Mouse (Mus musculus) adipose tissue, adult 10 weeks (tissue): Measurements from ENCODE around the gene Nxpe3. TPM values are rescaled to one million over a fixed set of nuclear protein-coding genes. Genes with fewer than 3 reads are reported as not detected.

ENCODE experiments used
- polyA plus RNA-seq: library from polyadenylated mRNA; stranded (reverse); fragments of 350-450 nt; fragmentation: Illumina TruSeq; extraction: RNeasy Lipid Tissue Mini Kit (QIAGEN cat#74804); gene quantifications from one replicate; pipeline ENCODE4 v1.2.3, GENCODE M21; 2014; ENCODE audit warnings: low read depth, low replicate concordance

Gene Nxpe3
- polyA plus RNA-seq = 7.7 TPM

GRCm38 (mm10) chr16:55894893-55895650, at the start of gene Nxpe3:
Nxpe3 (minus strand) TSS chr16:55895285.

GRCm38 (mm10) chr16:55934453-55935037, 39.5 kb upstream of the Nxpe3 start, which contains the start of gene Cep97:
Cep97 (minus strand) TSS chr16:55934855.

GRCm38 (mm10) chr16:55838510-55839474, 56.3 kb downstream of the Nxpe3 start, which contains the start of gene Nfkbiz:
Nfkbiz (minus strand) TSS chr16:55838899.

Other genes starting within 250 kb of the Nxpe3 start
- gene Nfkbiz, start 56.4 kb downstream of the Nxpe3 start, polyA plus RNA-seq = 9.4 TPM
- gene Cep97, start 39.6 kb upstream of the Nxpe3 start, polyA plus RNA-seq = 5.7 TPM
- gene Rpl24, start 71.0 kb upstream of the Nxpe3 start, polyA plus RNA-seq = 744 TPM
- gene Zbtb11, start 78.6 kb upstream of the Nxpe3 start, polyA plus RNA-seq = 11.5 TPM
- 98.6 TPM for gene Pcnp, start 134.5 kb upstream of the Nxpe3 start, polyA plus RNA-seq
- 8.7 TPM for gene Trmt10c, start 142.5 kb upstream of the Nxpe3 start, polyA plus RNA-seq
- gene Senp7, start 153.1 kb upstream of the Nxpe3 start, polyA plus RNA-seq = 12.5 TPM